Mouse (Mus musculus): ENCODE data around the gene Fbxo17.

The Fbxo17 gene

GRCm38 (mm10) chr7:28717726-28718125 lies 1.1 kb downstream of the Fbxo17 start:
- no peak for DNase-seq (ENCODE audit: low spot score)

GRCm38 (mm10) chr7:28719159-28719558 lies 2.6 kb downstream of the Fbxo17 start:
- peak; percentile 74 for DNase-seq (ENCODE audit: low spot score)

- no peak for DNase-seq (ENCODE audit: low spot score)
Observed at GRCm38 (mm10) chr7:28719650-28720049, 3.0 kb downstream of the Fbxo17 start.

GRCm38 (mm10) chr7:28720753-28721537 lies 4.3 kb downstream of the Fbxo17 start:
- DNase-seq (ENCODE audit: low spot score): no peak

- no peak for DNase-seq (ENCODE audit: low spot score)
Observed at GRCm38 (mm10) chr7:28722079-28722478, 5.5 kb downstream of the Fbxo17 start.

GRCm38 (mm10) chr7:28724613-28725012 lies 8.0 kb downstream of the Fbxo17 start:
- DNase-seq (ENCODE audit: low spot score): no peak

- DNase-seq (ENCODE audit: low spot score): peak; percentile 57
Observed at GRCm38 (mm10) chr7:28726600-28726999, 10.0 kb downstream of the Fbxo17 start.

- no peak for DNase-seq (ENCODE audit: low spot score)
Observed at GRCm38 (mm10) chr7:28727649-28728340, 11.2 kb downstream of the Fbxo17 start.

- DNase-seq (ENCODE audit: low spot score): peak; percentile 88
Observed at GRCm38 (mm10) chr7:28732341-28733142, 15.9 kb downstream of the Fbxo17 start.

- no peak for DNase-seq (ENCODE audit: low spot score)
Observed at GRCm38 (mm10) chr7:28733211-28733610, 16.6 kb downstream of the Fbxo17 start.

- no peak for DNase-seq (ENCODE audit: low spot score)
Observed at GRCm38 (mm10) chr7:28735701-28736100, 19.1 kb downstream of the Fbxo17 start.

- DNase-seq (ENCODE audit: low spot score): no peak
Observed at GRCm38 (mm10) chr7:28739829-28740228, 23.2 kb downstream of the Fbxo17 start.

- DNase-seq (ENCODE audit: low spot score): no peak
Observed at GRCm38 (mm10) chr7:28740949-28741348, 24.3 kb downstream of the Fbxo17 start.

GRCm38 (mm10) chr7:28741368-28741708 lies 24.7 kb downstream of the Fbxo17 start:
- no peak for DNase-seq (ENCODE audit: low spot score)

- peak; percentile 97 for DNase-seq (ENCODE audit: low spot score)
Observed at GRCm38 (mm10) chr7:28741709-28742438, 25.3 kb downstream of the Fbxo17 start, which contains the start of the genes Mrps12 and Sars2. TSS of gene Mrps12 (minus strand) at chr7:28741820. TSS of gene Sars2 (plus strand) at chr7:28741992.

GRCm38 (mm10) chr7:28749935-28750334 lies 33.3 kb downstream of the Fbxo17 start:
- DNase-seq (ENCODE audit: low spot score): no peak

GRCm38 (mm10) chr7:28756079-28756478 lies 39.5 kb downstream of the Fbxo17 start, which contains the start of gene Ccer2:
TSS of gene Ccer2 (plus strand) at chr7:28756174.
- no peak for DNase-seq (ENCODE audit: low spot score)

- no peak for DNase-seq (ENCODE audit: low spot score)
Observed at GRCm38 (mm10) chr7:28758623-28759022, 42.0 kb downstream of the Fbxo17 start.

- DNase-seq (ENCODE audit: low spot score): no peak
Observed at GRCm38 (mm10) chr7:28761907-28762306, 45.3 kb downstream of the Fbxo17 start.

GRCm38 (mm10) chr7:28765211-28765610 lies 48.6 kb downstream of the Fbxo17 start:
- DNase-seq (ENCODE audit: low spot score): no peak

GRCm38 (mm10) chr7:28766173-28766879 lies 49.7 kb downstream of the Fbxo17 start, which contains the start of gene Sirt2:
TSS of gene Sirt2 (plus strand) at chr7:28766735.
- peak; percentile 99 for DNase-seq (ENCODE audit: low spot score)

All from yolk sac, embryonic 10.5 days (tissue).